Mouse (Mus musculus) bone marrow macrophage, adult 2 months (primary cell): ENCODE data around the gene Ccdc92b. TPM values are rescaled to one million over a fixed set of nuclear protein-coding genes. Genes with fewer than 3 reads are reported as not detected.
"Not testable (repeated sequence)": the region's sequence is repeated elsewhere in the genome, so short reads cannot be mapped to it uniquely, and the experiment has no call there.

Experiments
- H3K27ac ChIP-seq: 2 replicates; pipeline ENCODE4 v1.5.1; 2012; ENCODE audit warnings: low read depth, low read length; ENCODE audit not compliant: insufficient read depth
- H3K4me1 ChIP-seq: 2 replicates; pipeline ENCODE4 v1.6.1; 2012; ENCODE audit warnings: low read length; ENCODE audit not compliant: control insufficient read depth, insufficient read depth
- H3K4me3 ChIP-seq: 2 replicates; pipeline ENCODE4 v1.5.1; 2012; ENCODE audit warnings: mild to moderate bottlenecking, low read length, moderate library complexity; ENCODE audit not compliant: insufficient read depth
- CTCF ChIP-seq: IDR thresholded peaks from 2 replicates; pipeline ENCODE4 v1.5.1; 2012; ENCODE audit warnings: low read depth, mild to moderate bottlenecking, low read length, moderate library complexity
- POLR2A ChIP-seq: IDR thresholded peaks from 2 replicates; pipeline ENCODE4 v1.6.1; 2012; ENCODE audit warnings: mild to moderate bottlenecking, low read depth, low read length, borderline replicate concordance
- polyA plus RNA-seq: library from polyadenylated mRNA; stranded (reverse); fragments of >200 nt; gene quantifications from 2 replicates; pipeline ENCODE4 v1.2.4, GENCODE M21; 2012; ENCODE audit not compliant: missing spikeins, insufficient read depth, insufficient read length

Ccdc92b gene
- polyA plus RNA-seq = 0.33 and 0.50 TPM in 2 replicates

DNA sequence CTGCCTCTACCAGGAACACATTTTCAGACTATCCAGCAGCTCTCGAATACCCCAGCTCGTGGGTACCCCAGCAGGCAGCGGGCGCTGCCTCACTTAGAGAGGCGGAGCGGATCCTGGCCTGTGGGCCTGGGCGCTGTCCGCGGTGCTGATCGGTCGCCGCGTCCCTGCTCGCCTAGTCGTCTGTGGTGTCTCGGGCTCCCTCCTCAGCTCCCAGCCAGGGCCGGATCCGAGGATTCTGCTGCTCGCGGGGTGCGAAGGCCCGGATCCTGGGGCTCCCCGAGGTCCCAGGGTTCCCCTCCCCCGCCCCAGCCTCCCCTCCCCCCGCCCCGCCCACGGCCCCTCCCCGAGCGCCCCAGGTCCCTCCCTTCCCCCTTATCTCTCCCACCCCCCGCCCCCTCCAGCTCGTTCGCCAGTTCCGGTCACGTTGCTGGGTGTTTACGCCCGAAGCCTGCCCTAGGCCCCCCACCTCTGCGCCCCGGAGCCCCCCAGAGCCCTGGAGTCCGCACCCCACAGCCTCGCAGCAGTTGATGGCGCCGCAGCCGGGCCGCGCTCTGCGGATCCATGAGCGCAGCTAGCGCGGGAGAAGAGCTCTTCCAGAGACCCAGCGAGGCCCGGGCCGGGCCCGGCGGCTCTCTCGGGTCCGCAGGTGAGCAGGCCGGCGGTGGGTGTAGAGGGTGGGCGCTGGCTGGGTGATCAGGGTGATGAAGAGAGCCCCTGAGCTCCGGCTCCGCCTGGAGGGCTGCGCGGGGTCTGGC is at the start of gene Ccdc92b:
Ccdc92b (plus strand) TSS at position 405 of the 755 bp plus-strand sequence.
- Histone ChIP-seq H3K27ac (no peak within 1 kb of the TSS), H3K4me3 (no peak within 1 kb of the TSS), H3K4me1 (no peaks in the 10 kb centered on the region)
- TF ChIP-seq POLR2A (no peak), CTCF (no peak)

DNA sequence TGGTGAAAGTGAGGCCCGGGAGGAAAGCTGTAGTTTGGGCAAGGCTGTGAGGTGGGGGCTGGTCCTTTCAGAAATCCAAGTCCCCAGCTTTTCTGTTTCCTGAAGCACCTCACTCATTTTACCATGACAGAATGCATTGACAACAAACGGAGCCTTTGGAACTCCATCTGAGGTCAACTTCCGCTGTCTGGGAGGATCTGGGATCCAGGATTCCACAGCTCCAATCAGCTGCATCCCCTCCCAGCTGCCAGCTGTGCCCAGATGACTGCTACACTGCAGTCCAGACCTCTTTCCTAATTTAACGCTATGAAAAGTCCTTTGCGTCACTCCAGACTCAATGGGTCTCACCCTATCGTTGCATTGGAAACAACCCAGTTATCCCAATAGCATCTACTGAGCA is 49.7 kb upstream of the Ccdc92b start:
- no peak overlapping the region for H3K27ac ChIP-seq
- H3K4me3 ChIP-seq = no peak overlapping the region
- TF ChIP-seq CTCF = no peak
- no peak for TF ChIP-seq POLR2A
- peaks cover 11% of the 10 kb centered on the region for H3K4me1 ChIP-seq

DNA sequence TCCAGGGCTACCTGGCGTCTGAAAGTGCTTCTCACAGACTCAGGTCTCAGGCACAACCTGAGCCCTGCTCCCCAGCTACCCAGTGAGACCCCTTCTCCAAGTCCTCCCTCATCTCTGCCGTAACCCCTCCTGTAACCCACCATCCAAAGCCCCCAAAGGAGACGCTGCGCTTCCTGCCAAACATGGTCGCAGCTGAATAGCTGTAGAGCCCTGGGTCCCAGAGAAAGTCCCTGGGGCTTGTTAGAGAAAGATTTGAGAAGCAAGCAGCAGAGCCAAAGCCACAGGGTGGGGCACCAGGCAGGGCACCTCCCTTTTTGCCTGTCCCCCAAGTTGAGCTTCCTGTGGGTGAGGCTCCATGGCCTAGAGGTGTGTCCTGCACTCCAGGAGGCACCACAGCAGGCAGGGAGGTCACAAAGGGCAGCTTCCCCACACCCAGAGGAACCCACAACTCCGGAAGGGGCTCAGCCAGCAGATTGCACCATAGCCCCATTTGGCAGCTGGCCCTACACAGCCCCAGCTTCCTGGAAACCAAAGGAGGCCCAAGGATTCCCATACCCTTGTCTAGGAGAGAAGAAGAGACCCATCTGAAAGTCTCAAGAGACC is 46.8 kb upstream of the Ccdc92b start:
- Histone ChIP-seq H3K4me3 (no peak overlapping the region), H3K4me1 (peaks cover 21% of the 10 kb centered on the region), H3K27ac (no peak overlapping the region)
- TF ChIP-seq CTCF (no peak), POLR2A (no peak)

DNA sequence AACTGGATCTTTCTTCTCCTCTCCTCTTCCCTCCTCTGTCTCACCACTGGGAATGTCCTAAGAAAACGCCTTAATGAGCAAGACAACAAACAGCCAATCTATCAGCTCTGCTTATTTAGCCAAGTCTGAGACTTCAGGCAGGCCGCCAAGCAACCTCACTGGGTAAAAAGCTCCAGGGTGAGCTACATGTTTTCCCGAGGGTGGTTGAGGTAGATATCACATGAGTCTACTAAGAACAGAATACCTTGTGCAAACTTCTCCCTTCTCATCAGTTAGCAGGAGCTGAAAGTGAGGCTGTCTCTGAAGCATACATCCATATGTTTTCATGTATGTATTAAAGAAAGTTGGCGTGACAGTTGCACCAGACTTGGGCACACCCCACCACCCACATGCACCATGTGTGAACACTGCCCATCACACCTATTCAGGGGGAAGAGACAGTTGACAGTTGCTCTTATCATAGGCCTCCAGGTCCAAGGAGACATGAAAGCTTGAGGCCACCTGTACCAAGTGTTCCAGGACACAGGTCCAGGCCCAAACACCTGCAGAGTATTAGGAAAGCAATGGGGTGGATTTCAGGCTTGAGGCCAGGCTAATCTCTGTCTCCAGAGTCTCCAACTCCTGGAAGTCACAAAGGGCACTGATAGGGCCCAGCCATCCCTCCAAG is 44.5 kb upstream of the Ccdc92b start:
- no peak overlapping the region for H3K4me3 ChIP-seq
- no peak overlapping the region for H3K27ac ChIP-seq
- TF ChIP-seq CTCF (no peak), POLR2A (no peak)
- peaks cover 21% of the 10 kb centered on the region for H3K4me1 ChIP-seq

DNA sequence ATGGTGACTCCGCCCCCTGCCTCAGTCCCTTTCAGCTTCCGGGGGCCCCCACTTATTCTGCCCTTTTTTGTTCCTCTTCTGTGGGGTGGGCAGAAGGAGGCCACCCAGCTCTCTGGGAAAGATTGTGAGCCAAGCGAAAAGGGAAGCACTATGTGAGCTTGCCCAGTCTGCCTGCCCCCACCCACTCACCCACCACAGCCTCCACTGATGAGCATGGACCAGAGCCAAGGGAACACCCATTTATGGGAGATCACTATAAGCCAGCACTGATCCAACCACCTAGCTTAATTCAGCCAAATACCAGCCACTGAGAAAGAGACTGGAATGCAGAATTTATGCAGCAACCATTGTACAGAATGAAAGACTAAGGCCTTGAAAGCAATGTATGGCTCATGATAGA is 43.5 kb upstream of the Ccdc92b start:
- no peak for TF ChIP-seq CTCF
- no peak for TF ChIP-seq POLR2A
- no peak overlapping the region for H3K27ac ChIP-seq
- H3K4me3 ChIP-seq = no peak overlapping the region
- H3K4me1 ChIP-seq = peaks cover 21% of the 10 kb centered on the region

DNA sequence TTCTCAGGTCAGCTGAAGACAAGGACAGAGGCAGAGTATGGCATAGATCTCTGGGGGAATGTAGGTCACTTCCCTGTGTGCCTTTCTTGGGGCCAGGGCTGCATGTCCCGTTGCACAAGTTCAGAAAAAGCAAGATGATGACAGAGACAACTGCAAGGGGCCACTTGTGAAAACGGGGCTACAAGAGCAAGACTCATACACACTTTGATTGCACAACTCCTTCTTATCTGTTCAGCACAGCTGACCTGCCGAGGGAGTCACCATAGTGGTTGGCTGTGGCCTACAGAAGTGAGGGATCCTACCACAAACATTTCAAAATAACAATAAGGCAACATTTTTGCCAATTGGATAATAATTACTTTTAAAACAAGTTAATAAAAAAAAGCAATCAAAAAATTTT is 42.3 kb upstream of the Ccdc92b start:
- Histone ChIP-seq H3K4me1 (peaks cover 21% of the 10 kb centered on the region), H3K4me3 (no peak overlapping the region), H3K27ac (no peak overlapping the region)
- no peak for TF ChIP-seq CTCF
- no peak for TF ChIP-seq POLR2A

DNA sequence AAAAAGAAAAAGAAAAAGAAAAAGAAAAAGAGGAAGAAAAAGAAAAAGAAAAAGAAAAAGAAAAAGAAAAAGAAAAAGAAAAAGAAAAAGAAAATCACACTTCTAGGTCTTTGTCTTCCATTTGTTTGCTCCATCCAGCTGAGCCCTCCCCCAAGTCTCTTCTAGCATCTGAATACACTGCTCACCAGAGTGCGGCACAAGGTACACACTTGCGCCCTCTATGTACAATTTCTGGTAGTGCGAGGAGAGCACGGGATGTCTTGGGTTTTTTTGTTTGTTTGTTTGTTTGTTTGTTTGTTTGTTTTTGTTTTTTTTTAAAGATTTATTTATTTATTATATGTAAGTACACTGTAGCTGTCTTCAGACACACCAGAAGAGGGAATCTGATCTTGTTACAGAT is 38.1 kb upstream of the Ccdc92b start:
- H3K27ac ChIP-seq, H3K4me3 ChIP-seq: not testable (repeated sequence)

DNA sequence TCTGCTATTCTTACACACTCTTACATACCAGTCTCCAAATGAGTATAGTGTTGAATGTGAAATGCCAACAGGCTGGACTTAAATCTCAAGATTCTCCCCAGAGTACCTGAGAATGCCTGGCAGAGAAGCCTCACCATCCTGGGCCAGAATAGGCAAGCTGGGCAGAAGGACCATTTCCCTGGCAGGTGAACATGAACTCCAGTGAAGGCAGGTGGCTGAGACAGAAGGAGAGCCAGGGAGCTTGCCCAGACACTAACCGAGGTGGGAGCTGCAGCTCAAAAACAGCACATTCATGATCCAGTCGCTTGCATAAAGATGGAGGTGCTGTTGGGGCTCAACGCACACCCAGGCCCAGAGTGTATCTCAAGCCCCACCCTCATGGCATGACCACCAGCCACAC is 36.9 kb upstream of the Ccdc92b start:
- Histone ChIP-seq H3K4me1 (no peaks in the 10 kb centered on the region), H3K27ac (no peak overlapping the region), H3K4me3 (no peak overlapping the region)
- TF ChIP-seq CTCF = no peak

More for the DNA sequence above, 38.1 kb upstream of the Ccdc92b start:
- not testable (repeated sequence) for H3K4me1 ChIP-seq

DNA sequence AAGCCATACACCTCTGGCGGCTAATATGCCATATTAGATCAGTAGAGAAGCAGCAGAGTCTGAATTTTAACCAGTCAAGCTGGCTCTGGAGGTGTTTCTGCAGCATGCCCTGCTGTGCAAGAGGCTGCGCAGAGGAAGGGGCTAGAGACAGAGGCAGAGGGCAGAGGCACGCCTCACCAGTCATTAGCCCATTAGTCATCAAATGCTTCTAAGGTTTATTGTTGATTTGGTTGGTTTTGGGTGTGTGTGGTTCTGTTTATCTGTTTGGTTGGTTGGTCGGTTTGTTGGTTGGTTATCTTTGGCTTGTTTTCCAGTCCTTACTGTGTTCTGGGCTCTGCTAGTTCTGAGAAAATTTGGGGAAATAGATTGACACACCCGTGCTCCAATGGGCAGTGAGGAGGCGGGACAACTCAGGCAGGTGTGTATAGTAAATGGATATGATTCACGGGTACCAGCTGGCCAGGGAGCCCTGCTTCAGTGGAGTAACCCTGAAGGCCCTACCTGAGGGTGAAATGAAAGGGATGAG is 35.5 kb upstream of the Ccdc92b start:
- Histone ChIP-seq H3K27ac (no peak overlapping the region), H3K4me3 (no peak overlapping the region), H3K4me1 (no peaks in the 10 kb centered on the region)
- no peak for TF ChIP-seq CTCF
- no peak for TF ChIP-seq POLR2A
